Mouse (Mus musculus): Measurements from ENCODE around the gene Sesn1.

DNA sequence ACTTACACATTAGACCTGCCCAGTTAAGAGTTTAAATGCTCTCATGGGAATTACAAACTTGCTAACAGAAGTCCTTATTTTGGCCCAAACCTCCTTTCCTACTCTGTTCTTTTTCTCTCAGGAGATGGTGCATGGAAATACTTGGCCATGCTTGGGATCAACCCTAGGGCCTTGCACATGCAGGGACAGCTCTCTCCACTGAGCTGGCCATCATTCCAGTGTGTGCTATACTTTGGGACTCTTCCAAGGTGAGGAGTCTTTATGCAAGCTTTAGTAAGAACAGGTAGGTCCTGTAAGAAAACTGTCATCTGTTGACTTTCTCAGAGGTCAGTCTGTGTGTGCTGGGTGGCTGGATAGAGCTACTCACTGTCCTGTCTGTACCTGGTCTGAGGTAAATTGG lies 80.8 kb downstream of the Sesn1 start:
- TF ChIP-seq CTCF (IDR thresholded peaks at IDR 0.05; ENCODE audit: insufficient read depth, low read depth, low read length) = no peak
- no peak for TF ChIP-seq POLR2A (IDR thresholded peaks at IDR 0.05; ENCODE audit: insufficient read depth, low read depth, low read length)
